Mouse (Mus musculus): Measurements from ENCODE around the gene Ndufaf1.

DNA sequence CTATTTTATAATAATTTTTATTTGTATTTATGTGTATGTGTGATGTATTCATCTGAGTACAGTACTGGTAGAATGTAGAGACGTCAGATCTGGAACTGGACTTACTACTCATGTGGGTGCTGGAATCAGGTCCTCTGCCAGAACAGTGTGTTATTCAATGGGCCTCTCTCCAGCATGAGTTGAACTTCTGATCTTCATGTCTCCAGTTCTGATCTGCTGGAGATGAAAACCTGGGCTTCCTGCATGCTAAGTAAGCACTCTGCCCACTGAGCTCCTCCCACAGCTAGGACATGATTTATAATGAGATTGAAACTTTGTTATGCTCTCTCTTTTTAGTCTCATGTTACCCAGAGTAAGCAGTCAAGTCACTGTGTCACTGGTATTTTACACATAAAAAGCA, 33.5 kb upstream of the Ndufaf1 start:
- TF ChIP-seq CTCF (conservative IDR thresholded peaks at IDR 0.05; ENCODE audit: low read length), result no peak
- no peak for TF ChIP-seq NANOG (IDR thresholded peaks at IDR 0.05; ENCODE audit: borderline replicate concordance, low read length)
